Mouse (Mus musculus) small intestine, adult 2 months (tissue): ENCODE results near the gene Scn1b.

ENCODE experiments used
- CTCF ChIP-seq: fragments of 200-500 bp; IDR thresholded peaks from 2 replicates; pipeline ENCODE4 v1.5.1; 2012; ENCODE audit warnings: low read depth, mild to moderate bottlenecking, control low read depth, inconsistent platforms, low read length, moderate library complexity, mixed read lengths; ENCODE audit not compliant: insufficient replicate concordance, insufficient read length; ENCODE audit errors: extremely low read depth
- POLR2A ChIP-seq: fragments of 200-500 bp; IDR thresholded peaks from 2 replicates; pipeline ENCODE4 v1.6.1; 2012; ENCODE audit warnings: low read depth, mild to moderate bottlenecking, control low read depth, inconsistent platforms, low read length, moderate library complexity

GRCm38 (mm10) chr7:31116721-31117145, 10.1 kb downstream of the Scn1b start:
- TF ChIP-seq POLR2A (no peak), CTCF (no peak)
